Mouse (Mus musculus): ENCODE results near the gene Fam217a. TPM values are rescaled to one million over a fixed set of nuclear protein-coding genes. Genes with fewer than 3 reads are reported as not detected.
"Not testable (repeated sequence)": the region's sequence is repeated elsewhere in the genome, so short reads cannot be mapped to it uniquely, and the experiment has no call there.

Gene Fam217a
- 1 to 10 TPM in 1 of 2 experiments, under 1 TPM in 1; 0.97 to 1.4 TPM for total RNA-seq (2021)
- long read RNA-seq: 0 reads

DNA sequence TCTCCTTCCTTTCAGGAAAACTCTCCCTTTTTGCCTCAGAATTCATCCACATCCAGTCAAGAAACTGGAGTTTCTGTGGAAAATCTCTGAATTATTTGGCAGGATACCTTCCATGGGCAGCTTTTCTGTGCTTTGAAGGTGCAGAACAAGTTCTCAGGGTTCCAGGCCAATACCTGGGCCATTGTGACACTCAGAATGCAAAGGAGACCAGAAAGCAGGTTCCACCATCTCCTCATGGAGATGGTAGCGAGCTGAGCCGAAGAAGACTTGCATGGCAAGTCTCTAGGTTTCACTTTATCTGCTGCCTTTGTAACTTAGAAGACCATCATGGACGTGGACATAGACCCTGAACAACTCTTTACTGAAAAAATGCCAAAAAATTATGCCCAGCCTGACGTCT lies at the start of gene Fam217a, which contains the start of gene 4933417A18Rik:
Gene Fam217a (minus strand): TSS at position 101 of the 400 bp plus-strand sequence.
Gene 4933417A18Rik (plus strand): TSS at position 200 of the 400 bp plus-strand sequence.
- DNase-seq (ENCODE audit: low spot score in 2 of 2): no peak

DNA sequence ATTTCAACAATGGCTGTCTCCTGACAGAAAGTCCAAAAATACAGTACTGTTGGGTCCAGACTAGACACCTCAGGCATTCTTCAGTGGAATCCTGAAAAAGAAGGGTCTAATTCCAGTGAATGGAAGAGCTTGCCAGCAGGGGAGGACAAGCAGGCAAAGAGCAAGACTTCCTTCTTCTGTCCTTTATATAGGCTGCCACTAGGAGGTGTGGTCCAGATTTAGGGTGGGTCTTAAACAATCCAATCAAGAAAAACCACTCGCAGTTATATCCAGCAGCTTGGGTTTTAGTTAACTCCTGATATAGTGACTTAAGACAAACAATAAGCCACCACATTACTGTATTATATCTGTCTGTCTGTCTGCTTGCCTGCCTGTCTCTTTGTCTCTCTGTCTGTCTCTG lies 49.7 kb upstream of the Fam217a start:
- DNase-seq (ENCODE audit: low spot score in 2 of 2): no peak

DNA sequence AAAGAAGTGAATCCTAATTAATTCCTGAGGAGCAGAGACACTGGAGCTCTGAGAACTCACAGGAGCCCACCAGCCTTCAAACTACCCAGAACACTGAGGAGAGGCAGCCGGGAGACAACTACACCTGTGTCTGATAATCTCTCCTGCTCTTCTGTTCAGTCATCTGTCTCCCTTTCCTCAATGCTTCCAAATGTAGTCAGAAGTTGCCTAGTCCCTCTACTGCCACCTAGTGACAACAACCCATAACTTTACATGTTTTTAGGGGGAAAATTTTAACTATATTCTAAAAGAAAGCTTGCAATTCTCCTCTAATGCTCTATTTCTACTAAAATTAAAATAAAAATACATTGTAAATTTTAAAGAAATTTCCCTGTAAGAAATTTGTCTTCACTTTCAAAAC lies 49.0 kb upstream of the Fam217a start:
- peak in 1 of 2 experiments; percentile 37 for DNase-seq (ENCODE audit: low spot score in 2 of 2)

DNA sequence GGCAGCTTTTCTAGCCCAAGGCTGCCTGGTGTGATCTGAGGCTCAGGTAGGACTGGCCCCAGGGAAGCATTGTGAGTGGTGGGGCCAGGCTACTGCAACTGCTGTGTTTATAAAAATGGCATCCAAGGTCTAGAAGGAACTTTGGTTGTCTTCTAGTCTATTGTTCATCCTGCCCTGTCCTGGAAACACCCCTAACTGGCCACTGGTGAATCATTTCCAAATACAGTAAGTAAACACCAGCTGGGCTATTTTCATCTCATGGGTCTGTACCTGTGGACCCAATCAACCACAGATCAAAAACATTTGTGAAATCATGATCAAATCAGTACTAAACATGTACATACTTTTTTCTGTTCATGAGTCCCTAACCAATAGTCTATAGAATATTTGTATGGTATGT lies 48.3 kb upstream of the Fam217a start:
- not testable (repeated sequence) for DNase-seq (ENCODE audit: low spot score in 2 of 2)

DNA sequence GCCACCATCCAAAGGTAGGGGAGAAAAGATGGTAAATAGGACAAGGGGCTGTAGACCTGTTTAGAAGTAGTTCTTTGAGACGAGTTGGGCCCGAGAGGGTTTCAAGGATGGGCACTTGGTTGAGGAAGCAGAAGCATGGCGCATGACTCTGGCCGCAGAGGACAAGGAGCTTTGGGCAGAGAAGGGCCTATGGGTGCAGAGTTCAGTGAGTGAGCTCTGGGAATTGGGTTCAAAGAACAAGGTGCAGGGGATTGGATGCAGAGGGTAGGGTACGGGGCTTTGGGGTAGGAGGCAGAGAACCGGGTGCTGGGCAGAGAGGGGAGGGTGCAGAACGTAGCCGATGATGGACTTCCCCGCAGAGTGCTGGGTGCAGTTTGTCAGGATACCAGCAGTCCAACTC lies 41.5 kb upstream of the Fam217a start:
- DNase-seq (ENCODE audit: low spot score in 2 of 2): not testable (repeated sequence)

DNA sequence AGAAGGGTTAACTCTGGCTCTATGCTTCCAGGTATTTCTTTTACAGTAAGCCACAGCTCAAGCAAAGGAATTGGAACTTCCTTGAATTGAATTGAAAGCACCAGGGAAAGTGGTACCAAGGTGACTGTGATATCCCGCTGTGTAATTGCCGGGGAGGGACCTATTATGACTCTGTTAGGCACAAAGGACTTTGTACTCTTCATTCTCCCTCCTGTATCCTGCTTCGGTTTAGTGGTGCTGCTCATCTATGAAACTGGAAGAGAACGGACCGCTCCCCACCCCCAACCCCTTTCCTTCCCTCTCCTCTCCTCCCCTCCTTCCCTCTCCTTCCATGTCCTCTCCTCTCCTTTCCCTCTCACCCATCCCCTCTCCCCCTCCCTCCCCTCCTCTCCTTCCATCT lies 40.8 kb upstream of the Fam217a start:
- no peak for DNase-seq (ENCODE audit: low spot score in 2 of 2)

DNA sequence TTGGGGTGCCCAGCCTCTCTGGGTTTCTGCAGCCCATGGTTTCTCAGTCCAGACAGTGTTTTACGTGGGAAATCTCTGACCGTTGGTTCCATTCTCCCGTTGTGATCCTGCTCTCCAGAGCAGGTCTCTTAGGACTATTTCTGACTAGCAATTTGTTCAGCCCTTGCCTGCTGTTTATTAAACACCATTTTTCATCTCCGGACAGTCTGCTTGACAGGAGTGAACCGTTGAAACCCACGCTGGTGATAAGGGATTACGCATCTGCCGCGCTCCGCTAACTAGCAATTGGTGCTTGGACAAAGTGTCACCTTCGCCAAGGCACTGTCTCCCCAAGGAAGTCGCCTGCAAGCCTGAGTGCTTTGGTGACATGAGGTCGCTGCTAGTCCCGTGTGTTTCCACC lies 40.3 kb upstream of the Fam217a start:
- DNase-seq (ENCODE audit: low spot score in 2 of 2): no peak

DNA sequence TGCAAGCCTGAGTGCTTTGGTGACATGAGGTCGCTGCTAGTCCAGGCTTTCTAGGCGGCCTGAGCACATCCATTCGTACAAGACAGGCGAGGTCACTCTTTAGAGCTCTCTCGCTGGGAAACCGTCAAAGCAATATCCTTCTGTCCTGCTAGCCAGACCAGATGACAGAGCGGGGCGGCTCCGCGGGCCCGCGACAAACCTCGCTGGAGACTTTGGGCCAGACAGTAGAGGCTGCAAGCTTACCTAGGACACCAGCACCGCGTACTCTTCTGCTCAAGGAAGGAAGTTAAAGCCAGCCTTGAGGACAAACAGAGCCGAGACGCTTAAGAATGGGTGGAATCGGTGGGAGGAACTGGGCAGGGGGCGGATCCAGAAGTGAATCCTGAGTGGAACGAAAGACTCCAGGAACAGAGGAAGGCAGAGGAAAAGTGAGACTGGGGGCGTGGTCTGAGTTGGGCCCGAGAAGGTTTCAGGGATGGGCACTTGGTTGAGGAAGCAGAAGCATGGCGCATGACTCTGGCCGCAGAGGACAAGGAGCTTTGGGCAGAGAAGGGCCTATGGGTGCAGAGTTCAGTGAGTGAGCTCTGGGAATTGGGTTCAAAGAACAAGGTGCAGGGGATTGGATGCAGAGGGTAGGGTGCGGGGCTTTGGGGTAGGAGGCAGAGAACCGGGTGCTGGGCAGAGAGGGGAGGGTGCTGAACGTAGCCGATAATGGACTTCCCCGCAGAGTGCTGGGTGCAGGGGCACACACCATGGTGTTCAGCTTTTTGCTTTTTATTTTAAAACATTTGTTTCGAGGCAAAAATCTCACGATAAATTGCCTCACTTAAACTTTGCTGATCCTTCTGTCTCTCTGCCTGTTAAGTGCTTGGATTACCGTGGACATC lies 39.6 kb upstream of the Fam217a start, which contains the start of gene Eci3:
Gene Eci3 (minus strand): TSS at position 300 of the 887 bp plus-strand sequence.
- DNase-seq (ENCODE audit: low spot score in 2 of 2): no peak

DNA sequence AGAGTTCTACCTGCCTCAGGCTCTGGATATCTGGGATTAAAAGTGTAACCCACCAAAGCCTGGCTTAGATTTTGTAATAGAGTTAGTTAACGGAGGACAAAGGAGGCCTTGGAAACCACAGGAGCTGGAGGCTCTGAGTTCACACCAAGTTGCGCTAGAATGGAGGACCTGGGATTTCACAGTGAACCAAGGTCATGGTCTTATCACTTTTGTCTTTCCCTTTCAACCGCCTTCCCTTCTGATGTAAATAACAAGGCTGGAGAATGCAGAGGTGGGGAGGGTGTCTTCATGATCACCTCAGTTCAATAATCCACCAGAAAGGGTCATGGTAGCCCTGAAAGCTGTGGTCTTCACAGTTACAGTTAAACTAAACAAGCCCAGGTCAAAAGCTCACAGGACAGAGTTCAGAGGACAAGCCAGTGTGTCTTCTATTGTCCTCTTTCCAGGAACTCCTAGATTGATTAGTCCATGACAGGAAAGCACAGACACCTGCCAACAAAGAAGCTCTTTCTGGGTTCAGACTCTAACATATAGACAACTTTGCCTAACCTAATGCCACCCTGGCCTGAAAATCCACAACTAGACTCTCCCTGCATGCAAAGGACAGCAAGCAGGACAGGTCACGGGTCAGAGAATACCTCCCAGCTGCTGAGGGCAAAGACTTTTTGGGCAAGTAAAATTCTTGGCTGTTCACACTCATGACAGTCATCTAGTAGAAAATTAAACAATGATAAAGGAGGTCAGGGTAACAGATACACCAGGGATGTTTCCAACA lies 37.1 kb upstream of the Fam217a start:
- no peak for DNase-seq (ENCODE audit: low spot score in 2 of 2)

DNA sequence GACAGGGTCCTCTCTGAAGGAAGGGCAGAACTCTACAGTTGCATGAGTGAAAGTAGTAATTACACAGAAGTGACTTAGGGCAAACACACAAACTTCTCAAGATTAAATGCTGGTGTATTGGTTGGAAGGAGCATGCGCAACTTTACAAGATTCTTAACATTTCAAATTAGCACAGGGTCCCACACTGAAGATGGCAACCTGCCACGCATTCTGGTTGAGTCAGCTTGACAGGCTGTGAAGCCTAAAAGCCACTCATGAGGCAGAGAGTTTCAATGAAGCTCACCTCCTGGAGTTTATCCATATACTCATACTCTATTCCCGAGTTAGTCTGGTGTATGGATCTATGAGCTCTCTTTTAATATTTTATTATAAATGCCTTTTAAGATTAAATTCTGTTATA lies 34.0 kb upstream of the Fam217a start:
- DNase-seq (ENCODE audit: low spot score in 2 of 2): not testable (repeated sequence)

DNA sequence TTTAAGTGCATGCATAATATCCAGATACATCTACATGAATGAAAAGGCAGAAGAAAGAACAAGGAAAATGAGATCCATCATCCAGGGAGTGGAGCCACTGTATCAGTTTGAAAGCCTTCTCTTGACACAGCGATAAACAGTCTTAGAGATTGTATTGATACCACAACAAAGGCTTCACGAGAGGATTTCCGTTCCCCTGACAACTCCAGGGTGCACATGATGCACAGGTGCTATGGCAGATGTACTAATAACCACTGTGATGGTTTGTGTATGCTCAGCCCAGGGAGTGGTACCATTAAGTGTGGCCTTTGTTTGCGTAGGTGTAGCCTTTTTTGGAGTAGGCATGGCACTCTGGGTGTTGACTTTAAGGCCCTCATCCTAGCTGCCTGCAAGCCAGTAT lies 32.8 kb upstream of the Fam217a start:
- DNase-seq (ENCODE audit: low spot score in 2 of 2): no peak

DNA sequence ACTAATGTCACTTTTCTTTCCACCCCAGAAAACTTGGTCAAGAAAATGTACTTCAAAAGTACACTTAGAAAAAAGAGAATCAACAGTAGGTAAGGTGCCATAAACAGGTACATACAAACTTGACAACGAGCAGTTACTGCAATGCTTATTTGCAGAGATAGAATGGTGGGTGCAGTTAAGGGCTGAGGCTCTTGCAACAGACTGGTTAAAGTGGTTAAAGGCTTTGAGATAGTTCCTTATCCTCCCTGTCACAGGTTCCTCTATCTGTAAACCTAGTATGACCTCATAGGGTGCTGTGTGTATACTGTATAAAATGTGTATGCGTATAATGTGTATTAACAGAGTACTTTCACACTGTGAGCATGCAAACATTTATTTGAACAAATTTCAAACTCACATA lies 27.3 kb upstream of the Fam217a start:
- DNase-seq (ENCODE audit: low spot score in 2 of 2): not testable (repeated sequence)

DNA sequence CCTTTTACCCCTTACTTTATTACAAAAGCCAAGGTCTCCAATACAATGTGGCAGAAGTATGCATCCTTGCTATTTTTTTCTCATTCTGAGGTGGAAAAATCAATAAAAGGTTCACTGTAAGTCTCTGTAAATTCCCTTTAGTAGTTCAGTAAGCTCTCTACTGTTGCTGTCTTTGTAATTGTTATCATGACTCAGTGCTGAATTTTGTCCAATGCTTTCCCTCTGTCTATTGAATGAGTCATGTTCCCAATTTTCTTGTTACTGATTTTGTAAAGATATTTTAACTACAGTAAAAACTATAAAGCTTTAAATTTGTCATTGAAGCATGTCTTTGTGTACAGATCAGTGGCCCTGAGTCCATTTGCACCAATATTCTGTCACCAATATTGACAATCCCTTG lies 18.3 kb upstream of the Fam217a start:
- peak in 1 of 2 experiments; percentile 12 for DNase-seq (ENCODE audit: low spot score in 2 of 2)

DNA sequence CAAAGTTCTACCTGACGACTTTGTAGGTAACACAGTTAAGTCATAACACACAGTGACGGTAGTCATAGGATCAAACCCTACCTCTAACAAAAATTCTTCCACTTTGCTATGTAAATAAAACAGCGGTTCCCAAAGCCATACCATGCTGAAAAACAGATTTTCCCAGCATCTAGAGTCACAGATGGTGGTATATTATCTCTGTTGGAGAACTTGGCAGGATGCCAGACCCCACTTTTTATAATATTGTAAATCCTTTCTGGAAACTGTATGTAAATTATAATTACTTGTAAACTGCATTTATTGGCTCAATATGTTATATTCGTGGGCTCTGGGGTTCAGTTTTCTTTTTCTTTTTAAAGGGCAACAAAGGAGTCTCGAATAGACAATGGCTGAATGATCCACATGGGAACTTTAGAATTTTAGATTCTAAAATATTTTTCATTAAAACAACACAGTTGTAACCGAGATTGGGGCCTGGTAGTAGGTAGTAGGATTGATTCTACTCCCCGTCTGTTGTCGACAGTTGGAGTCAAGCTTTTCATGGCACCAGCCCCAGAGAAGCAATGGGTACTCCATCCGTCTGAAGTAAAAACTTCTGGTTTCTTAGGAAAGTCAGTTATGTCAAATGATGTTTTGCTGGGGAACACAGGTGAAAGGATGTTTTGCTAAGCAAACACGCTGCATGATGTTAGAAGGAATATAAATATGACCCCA lies 11.0 kb upstream of the Fam217a start:
- DNase-seq (ENCODE audit: low spot score in 2 of 2): peak in 1 of 2 experiments; percentile 60

DNA sequence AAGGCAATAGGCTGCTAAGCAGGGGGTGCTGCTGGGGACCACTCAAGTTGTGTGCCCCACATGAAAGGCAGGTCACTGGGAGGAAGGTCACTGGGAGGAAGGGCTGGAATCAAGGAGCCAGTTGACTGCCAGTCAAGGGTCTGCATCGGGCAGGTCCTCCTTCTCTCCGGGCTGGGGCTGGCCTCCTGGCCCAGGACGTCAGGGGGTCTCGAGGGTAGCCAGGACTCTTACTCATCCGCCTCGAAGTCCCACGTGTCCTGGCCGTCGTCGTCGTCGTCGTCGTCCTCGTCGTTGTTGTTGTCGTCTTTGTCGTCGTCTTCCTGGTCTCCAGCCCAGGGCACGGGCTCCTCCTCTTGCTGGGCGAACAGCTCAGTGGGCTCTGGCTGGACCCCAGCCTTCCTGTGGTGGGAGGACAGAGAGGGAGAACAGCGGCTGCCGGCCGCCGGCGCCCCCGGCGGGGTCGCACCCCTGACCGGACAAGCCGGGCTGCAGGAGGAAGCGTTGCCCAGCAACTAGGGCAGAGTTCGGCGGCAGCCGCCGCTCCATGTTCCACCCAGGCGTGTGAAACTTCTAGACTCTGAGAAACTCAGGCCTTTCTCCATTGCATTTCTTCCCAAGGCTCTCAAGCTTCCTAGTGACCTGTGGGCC lies 7.5 kb downstream of the Fam217a start:
- no peak for DNase-seq (ENCODE audit: low spot score in 2 of 2)

DNA sequence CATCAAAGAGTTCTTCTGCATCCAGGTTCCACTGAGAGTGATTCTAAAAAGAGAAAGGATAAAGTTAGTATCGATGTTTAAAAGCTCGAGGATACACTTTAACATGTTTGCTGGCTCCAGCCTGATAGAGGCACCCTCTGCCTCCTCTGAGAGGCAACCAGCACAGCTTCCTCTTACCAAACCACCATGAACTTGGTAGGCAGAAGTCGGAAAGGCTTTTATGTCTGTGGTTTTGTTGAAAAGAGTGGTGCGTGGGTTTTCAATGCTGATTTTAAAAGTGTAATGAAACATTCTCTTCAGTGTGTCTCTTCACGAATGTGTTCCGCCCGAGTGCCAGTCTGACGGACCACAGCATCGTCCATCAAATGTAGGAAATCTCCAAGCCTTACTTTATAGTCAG lies 9.5 kb downstream of the Fam217a start:
- DNase-seq (ENCODE audit: low spot score in 2 of 2): no peak

DNA sequence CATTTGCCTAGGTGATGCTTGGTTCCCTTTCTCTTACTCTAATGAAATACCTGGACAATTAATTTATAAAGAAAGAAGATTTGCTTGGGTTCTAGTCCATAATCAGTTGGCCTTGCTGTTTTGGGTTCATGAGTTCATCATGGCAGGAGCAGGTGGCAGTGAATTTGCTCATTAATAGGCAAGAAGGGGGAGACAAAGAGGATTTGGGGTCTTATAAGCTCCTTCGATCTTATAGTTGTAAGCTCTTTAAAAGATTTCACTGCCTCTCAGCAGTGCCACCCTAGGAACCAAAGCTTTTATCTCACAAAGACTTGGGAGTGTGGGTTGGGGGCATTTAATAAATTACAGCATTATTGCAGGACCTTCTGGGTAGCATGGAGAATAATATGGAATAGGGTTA lies 31.2 kb downstream of the Fam217a start:
- DNase-seq (ENCODE audit: low spot score in 2 of 2): no peak

DNA sequence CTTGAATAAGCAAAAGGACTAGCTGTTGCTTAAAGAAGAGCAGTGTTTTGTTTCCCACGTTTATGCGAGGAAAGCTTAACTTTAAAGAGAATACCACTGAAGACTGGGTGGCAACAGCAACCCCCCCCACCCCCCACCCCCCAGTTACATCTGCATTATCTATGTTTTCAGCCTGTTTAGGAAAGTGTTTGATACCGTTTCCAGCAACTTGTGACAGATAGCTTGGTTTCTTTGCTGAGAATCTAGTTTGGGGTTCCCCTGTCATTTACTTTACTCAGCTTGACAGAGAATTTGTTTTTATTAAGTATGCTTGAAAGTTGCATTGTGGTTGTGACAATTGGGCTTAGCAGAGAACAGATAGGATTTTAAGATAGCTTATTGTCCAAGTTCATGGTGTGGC lies 47.6 kb downstream of the Fam217a start:
- DNase-seq (ENCODE audit: low spot score in 2 of 2): no peak

DNA sequence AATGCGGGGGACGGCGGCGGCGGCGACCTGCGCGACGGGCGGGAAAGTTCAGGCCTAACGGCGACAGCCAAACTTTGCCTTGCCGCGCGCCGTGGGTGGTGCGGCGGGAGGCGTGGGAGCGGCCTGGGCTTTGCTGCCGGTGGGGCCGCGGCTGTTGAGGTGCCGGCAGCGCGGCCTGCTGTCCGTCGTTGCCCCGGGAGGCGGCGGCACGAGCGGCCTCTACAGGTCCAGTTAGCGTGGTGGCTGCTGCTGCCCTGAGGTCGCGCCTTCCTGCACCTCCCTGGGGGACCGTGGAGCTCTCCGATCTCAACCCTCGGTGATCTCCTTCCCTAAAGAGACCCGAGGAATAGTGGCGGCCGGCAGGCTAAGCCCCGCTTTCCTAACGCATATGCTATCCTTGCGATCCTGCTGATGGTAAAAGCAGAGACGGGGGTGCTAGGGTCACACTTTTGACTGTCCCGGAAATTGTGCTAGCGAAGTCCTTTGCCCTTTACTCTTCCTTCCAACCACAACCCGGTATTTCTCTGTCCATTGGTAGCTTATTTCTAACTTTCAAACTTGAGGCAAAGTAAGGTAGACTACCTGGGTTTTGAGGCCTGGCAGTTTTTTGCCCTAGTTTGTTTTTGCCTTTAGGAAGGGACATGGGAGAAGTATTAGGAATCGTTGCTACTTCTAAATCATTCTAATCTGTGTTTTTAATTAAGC lies 48.2 kb downstream of the Fam217a start:
- no peak for DNase-seq (ENCODE audit: low spot score in 2 of 2)

DNA sequence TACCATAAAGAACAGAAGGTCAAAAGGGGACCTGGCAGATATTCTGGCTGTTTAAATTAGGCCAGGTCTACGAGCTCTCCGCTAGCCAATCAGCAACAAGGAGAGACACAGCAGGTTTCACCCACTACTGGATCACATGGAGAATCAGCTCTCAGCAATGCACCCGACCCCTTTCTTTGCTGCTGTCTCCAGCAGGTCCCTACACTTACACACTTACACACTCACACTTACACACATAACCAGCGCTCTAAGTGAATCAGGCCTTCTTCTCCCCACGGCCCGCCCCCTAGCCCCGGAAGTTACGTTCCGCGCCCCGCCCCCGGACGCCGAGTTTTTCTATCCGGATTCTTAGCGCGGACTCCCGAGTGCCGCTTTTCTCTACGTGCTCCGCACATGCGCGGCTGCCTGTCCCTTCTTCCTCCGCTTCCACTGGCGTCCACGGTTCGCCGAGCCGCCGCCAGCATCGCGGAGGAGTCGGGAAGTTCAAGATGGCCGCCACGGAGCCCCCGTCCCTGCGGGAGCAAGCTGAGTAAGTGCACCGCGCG lies 48.9 kb downstream of the Fam217a start, which contains the start of gene Prpf4b:
Gene Prpf4b (plus strand): TSS at position 137 of the 545 bp plus-strand sequence.
- DNase-seq (ENCODE audit: low spot score in 2 of 2): peak; percentile 92 to 96
